Mouse (Mus musculus): ENCODE measurements around the gene Zfp668. TPM values are rescaled to one million over a fixed set of nuclear protein-coding genes. Genes with fewer than 3 reads are reported as not detected.
A peak's percentile ranks its signal among the peaks of the same experiment; 100 is the strongest.

The Zfp668 gene
- polyA plus RNA-seq, 2 experiments = 3.0 to 3.9 TPM

DNA sequence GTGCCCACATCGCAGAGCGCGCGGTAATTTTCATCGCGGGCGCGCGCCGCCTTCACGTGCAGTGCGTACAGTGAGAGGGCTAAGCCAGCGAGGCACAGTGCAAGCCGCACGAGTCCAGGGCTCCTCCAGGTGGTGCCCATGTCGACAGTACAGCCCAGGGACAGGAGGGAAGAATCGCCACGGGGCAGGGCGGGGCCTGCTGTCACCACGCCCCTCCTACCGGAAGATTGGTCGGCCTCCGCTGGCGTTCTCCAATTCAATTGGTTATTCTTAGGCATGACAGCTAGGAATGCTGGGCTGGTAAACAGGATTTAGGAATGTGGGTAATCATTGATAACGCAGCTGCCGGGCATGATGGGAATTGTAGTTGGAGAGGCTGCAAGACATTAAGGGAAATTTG, 18.8 kb upstream of the Zfp668 start, which contains the start of the genes Gm21974 and Vkorc1:
Gene Gm21974 (minus strand): TSS at position 13 of the 400 bp plus-strand sequence.
Gene Vkorc1 (minus strand): TSS at position 176 of the 400 bp plus-strand sequence.
- H3K9me3 ChIP-seq (ENCODE audit: control insufficient read depth, low read length) = no peaks in the 10 kb centered on the region

DNA sequence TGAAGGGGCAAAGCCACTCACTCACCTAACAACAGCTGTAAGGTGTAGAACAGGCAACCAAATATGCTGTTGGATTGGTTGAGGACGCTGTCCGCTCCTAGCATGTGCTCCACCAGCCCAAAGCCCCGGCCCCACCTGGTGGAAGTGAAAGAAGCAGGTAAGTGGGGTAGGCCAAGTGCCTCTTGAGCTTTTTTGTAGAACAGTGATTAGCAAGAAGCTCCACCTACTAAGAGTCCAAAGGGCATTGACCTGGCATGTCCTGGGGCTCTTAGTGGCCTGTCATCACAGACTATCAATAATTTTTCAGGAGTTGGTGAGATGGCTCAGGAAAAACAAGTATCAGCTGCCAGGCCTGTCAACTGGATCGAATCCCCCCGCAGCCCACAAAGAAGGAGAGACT, 17.9 kb upstream of the Zfp668 start:
- Histone ChIP-seq H3K27me3 (ENCODE audit: control insufficient read depth, insufficient read depth, low read length) (no peaks in the 10 kb centered on the region), H3K9me3 (ENCODE audit: control insufficient read depth, low read length) (no peaks in the 10 kb centered on the region), H3K27ac (peak overlapping the region; percentile 76), H3K4me3 (ENCODE audit: insufficient read depth in 1 of 2, low read depth in 2 of 2, low read length in 2 of 2) (peak overlapping the region; percentile 65 to 70), H3K9ac (replicated peaks) (peak overlapping the region; percentile 67), H3K4me2 (ENCODE audit: low read depth) (peak overlapping the region; percentile 96), H3K36me3 (replicated peaks; ENCODE audit: control insufficient read depth, insufficient read depth, low read depth) (no peaks in the 10 kb centered on the region; the same call in 1 of the 2 replicates), H3K4me1 (replicated peaks; ENCODE audit: control insufficient read depth in 2 of 2, insufficient read depth in 2 of 2, low read length in 1 of 2) (peaks cover 22 to 27% of the 10 kb centered on the region in 2 experiments)
- ATAC-seq (ENCODE audit: insufficient read depth) = no peak
- no peak for DNase-seq (ENCODE audit: low read depth in 3 of 3, low spot score in 3 of 3)
- WGBS (ENCODE audit: insufficient replicate concordance) = 72% methylated on average over 5 of the region's 5 CpGs
- TF ChIP-seq EP300 (IDR thresholded peaks at IDR 0.05; ENCODE audit: low read depth) = no peak
- TF ChIP-seq CTCF (IDR thresholded peaks at IDR 0.05; ENCODE audit: low read depth) = no peak

More for the DNA sequence above, 18.8 kb upstream of the Zfp668 start, which contains the start of the genes Gm21974 and Vkorc1:
- Histone ChIP-seq H3K4me2 (ENCODE audit: low read depth) (peak within 1 kb of the TSS; percentile 96), H3K27ac (peak within 1 kb of the TSS; percentile 76), H3K4me1 (replicated peaks; ENCODE audit: control insufficient read depth in 2 of 2, insufficient read depth in 2 of 2, low read length in 1 of 2) (peaks cover 31 to 37% of the 10 kb centered on the region in 2 experiments), H3K36me3 (replicated peaks; ENCODE audit: control insufficient read depth, insufficient read depth, low read depth) (no peaks in the 10 kb centered on the region; the same call in 1 of the 2 replicates), H3K4me3 (ENCODE audit: insufficient read depth in 1 of 2, low read depth in 2 of 2, low read length in 2 of 2) (peak within 1 kb of the TSS; percentile 65 to 70), H3K9ac (replicated peaks) (peak within 1 kb of the TSS; percentile 67), H3K27me3 (ENCODE audit: control insufficient read depth, insufficient read depth, low read length) (no peaks in the 10 kb centered on the region)
- DNase-seq (ENCODE audit: low read depth in 3 of 3, low spot score in 3 of 3) (peak; percentile 89 to 94 (median 92)), ATAC-seq (ENCODE audit: insufficient read depth) (peak; percentile 94)
- WGBS (ENCODE audit: insufficient replicate concordance) = 0% methylated on average over 26 of the region's 26 CpGs
- no peak for TF ChIP-seq EP300 (IDR thresholded peaks at IDR 0.05; ENCODE audit: low read depth)
- peak; percentile 78 for TF ChIP-seq CTCF (IDR thresholded peaks at IDR 0.05; ENCODE audit: low read depth)

DNA sequence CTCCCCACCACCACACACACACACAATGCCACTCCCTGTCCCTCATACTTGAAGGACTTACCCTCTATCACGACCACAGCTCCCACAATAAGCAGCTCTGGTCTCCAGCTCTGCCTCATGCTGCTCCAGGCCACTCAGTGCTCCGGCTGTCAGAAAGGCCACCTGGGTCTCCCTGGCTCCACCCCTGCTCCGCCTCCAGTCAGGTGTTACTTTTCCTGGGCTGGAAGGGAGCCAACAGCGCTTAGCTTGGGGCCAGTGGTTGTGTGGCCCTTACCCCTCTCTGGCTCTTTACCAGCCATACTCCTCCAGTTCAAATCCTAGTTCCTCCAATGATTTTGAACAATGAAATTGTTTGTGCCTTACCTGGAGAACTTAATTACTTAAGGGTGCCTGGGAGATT, 14.2 kb upstream of the Zfp668 start, which contains the start of gene Prss53:
Gene Prss53 (minus strand): TSS at position 173 of the 400 bp plus-strand sequence.
- DNase-seq (ENCODE audit: low read depth in 3 of 3, low spot score in 3 of 3) (no peak), ATAC-seq (ENCODE audit: insufficient read depth) (no peak)
- Histone ChIP-seq H3K27me3 (ENCODE audit: control insufficient read depth, insufficient read depth, low read length) (no peaks in the 10 kb centered on the region), H3K4me3 (ENCODE audit: insufficient read depth in 1 of 2, low read depth in 2 of 2, low read length in 2 of 2) (no peak within 1 kb of the TSS), H3K9me3 (ENCODE audit: control insufficient read depth, low read length) (no peaks in the 10 kb centered on the region), H3K27ac (no peak within 1 kb of the TSS), H3K36me3 (replicated peaks; ENCODE audit: control insufficient read depth, insufficient read depth, low read depth) (peaks cover 8% of the 10 kb centered on the region), H3K4me1 (replicated peaks; ENCODE audit: control insufficient read depth in 2 of 2, insufficient read depth in 2 of 2, low read length in 1 of 2) (peaks cover 9 to 10% of the 10 kb centered on the region in 2 experiments), H3K4me2 (ENCODE audit: low read depth) (no peak within 1 kb of the TSS), H3K9ac (replicated peaks) (no peak within 1 kb of the TSS)
- TF ChIP-seq CTCF (IDR thresholded peaks at IDR 0.05; ENCODE audit: low read depth) (no peak), EP300 (IDR thresholded peaks at IDR 0.05; ENCODE audit: low read depth) (no peak)
- WGBS (ENCODE audit: insufficient replicate concordance) = 56% methylated on average over 4 of the region's 4 CpGs

DNA sequence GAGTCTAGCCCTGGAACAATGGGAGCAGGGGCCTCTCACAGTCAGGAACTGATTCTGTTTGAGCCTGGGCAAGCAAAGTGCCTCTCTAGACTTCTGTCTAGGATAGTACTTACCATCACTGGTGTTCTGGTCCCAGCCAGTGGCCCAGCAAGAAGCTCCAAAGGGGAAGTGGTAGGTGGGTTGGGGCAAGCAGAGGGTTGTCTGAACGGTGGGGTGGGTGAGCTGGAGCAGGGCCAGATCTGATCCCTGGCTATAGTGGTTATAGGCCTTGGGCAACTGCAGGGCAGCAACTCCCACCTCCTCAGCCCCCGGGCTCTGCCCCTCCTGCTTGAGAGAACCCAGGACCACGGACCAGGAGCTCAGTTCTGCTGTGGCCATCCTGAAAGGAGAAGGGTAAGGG, 12.2 kb upstream of the Zfp668 start:
- ATAC-seq (ENCODE audit: insufficient read depth) (no peak), DNase-seq (ENCODE audit: low read depth in 3 of 3, low spot score in 3 of 3) (no peak)
- Histone ChIP-seq H3K9ac (replicated peaks) (no peak overlapping the region), H3K4me3 (ENCODE audit: insufficient read depth in 1 of 2, low read depth in 2 of 2, low read length in 2 of 2) (no peak overlapping the region), H3K9me3 (ENCODE audit: control insufficient read depth, low read length) (no peaks in the 10 kb centered on the region), H3K27ac (no peak overlapping the region), H3K4me1 (replicated peaks; ENCODE audit: control insufficient read depth in 2 of 2, insufficient read depth in 2 of 2, low read length in 1 of 2) (no peaks in the 10 kb centered on the region), H3K4me2 (ENCODE audit: low read depth) (no peak overlapping the region), H3K27me3 (ENCODE audit: control insufficient read depth, insufficient read depth, low read length) (no peaks in the 10 kb centered on the region), H3K36me3 (replicated peaks; ENCODE audit: control insufficient read depth, insufficient read depth, low read depth) (peaks cover 10% of the 10 kb centered on the region)
- TF ChIP-seq EP300 (IDR thresholded peaks at IDR 0.05; ENCODE audit: low read depth) (no peak), CTCF (IDR thresholded peaks at IDR 0.05; ENCODE audit: low read depth) (no peak)
- 57% methylated on average over 3 of the region's 3 CpGs for WGBS (ENCODE audit: insufficient replicate concordance)

DNA sequence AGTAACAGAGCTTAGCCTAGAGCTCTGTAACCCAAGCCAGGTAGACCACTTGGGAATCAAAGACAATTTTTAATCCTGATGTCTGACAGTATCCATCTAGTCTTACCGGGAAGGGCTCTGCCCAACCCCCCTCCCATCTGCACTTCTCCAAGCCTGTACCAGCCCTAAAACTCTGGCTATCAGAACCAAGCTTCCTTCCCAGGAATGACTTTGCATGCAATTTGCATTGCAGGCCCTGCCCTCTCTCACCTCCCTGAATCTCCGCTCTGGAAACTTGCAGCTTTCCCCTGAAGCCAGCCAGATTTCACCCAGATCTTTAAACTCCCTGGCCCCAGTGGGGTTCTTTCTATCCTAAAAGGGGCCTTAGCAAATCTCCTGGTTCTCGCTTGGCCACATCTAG, 11.2 kb upstream of the Zfp668 start:
- Histone ChIP-seq H3K4me1 (replicated peaks; ENCODE audit: control insufficient read depth in 2 of 2, insufficient read depth in 2 of 2, low read length in 1 of 2) (no peaks in the 10 kb centered on the region), H3K27ac (no peak overlapping the region), H3K4me3 (ENCODE audit: insufficient read depth in 1 of 2, low read depth in 2 of 2, low read length in 2 of 2) (no peak overlapping the region), H3K27me3 (ENCODE audit: control insufficient read depth, insufficient read depth, low read length) (no peaks in the 10 kb centered on the region), H3K9me3 (ENCODE audit: control insufficient read depth, low read length) (no peaks in the 10 kb centered on the region), H3K4me2 (ENCODE audit: low read depth) (no peak overlapping the region), H3K9ac (replicated peaks) (no peak overlapping the region), H3K36me3 (replicated peaks; ENCODE audit: control insufficient read depth, insufficient read depth, low read depth) (peaks cover 18% of the 10 kb centered on the region)
- TF ChIP-seq EP300 (IDR thresholded peaks at IDR 0.05; ENCODE audit: low read depth) = no peak
- TF ChIP-seq CTCF (IDR thresholded peaks at IDR 0.05; ENCODE audit: low read depth) = no peak
- WGBS (ENCODE audit: insufficient replicate concordance) = 77% methylated on average over 3 of the region's 3 CpGs
- no peak for ATAC-seq (ENCODE audit: insufficient read depth)
- no peak for DNase-seq (ENCODE audit: low read depth in 3 of 3, low spot score in 3 of 3)
